Mouse (Mus musculus) C2C12 (cell line): ENCODE data around the gene Pidd1.

ENCODE experiments used
- CTCF ChIP-seq: IDR thresholded peaks from one replicate; pipeline ENCODE4 v1.5.1; 2011; ENCODE audit not compliant: control insufficient read depth, insufficient read depth, insufficient read length
- MAX ChIP-seq: IDR thresholded peaks from one replicate; pipeline ENCODE4 v1.6.1; 2011; ENCODE audit warnings: mild to moderate bottlenecking, control low read depth
- USF1 ChIP-seq: IDR thresholded peaks from one replicate; pipeline ENCODE4 v1.6.1; 2011; ENCODE audit warnings: low read depth, mild to moderate bottlenecking, control low read depth, moderate library complexity

DNA sequence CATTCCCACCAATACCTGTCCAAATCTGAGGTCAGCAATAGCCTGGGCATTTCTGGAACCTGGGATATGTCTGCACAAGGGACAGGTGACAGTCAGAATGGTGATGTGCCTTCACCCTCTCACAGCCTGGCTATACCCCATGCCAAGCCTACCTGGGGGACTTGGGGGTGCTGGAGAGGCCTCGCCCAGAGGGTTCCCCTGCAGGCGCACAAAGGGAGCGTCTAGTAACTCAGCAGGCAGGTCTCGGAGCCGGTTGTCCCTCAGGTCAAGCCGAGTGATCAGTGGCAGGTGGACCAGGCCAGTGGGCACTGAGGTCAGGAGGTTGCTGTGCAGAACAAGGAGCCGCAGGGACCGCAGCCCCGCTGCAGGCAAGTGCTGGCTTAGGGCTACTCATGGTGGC lies 2.4 kb downstream of the Pidd1 start:
- TF ChIP-seq CTCF (no peak), USF1 (no peak), MAX (no peak)
